Mouse (Mus musculus) bone marrow, adult 2 months (tissue): ENCODE results near the gene Mmadhc.

Source experiments
- CTCF ChIP-seq: fragments of 200-500 bp; IDR thresholded peaks from 2 replicates; pipeline ENCODE4 v1.5.1; 2011; ENCODE audit warnings: low read length, control low read depth; ENCODE audit not compliant: control insufficient read depth, insufficient read depth
- POLR2A ChIP-seq: fragments of 200-500 bp; IDR thresholded peaks from 2 replicates; pipeline ENCODE4 v1.6.1; 2011; ENCODE audit warnings: low read depth, mild to moderate bottlenecking, control low read depth, low read length, borderline replicate concordance; ENCODE audit not compliant: control insufficient read depth

DNA sequence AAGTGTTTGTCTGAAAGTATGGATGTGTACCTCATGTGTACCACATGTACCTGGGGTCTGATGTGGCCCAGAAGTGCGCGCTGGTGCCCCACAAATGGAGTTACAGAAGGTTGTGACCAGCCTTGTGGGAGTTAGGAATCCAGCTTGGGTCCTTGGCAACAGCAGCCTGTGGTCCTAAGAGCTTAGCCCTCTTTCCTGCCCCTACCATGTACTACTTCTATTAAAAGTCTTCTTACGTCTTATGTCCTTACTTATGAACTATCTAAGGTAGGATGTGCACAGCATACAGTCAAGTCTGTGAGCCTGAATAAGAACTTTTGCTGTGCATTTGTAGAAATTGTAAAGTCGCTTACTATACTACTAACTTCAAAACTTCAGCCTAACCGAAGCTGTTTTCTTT is 1.0 kb downstream of the Mmadhc start:
- TF ChIP-seq CTCF (no peak), POLR2A (no peak)
